Mouse (Mus musculus) CD4-positive, CD25-positive, alpha-beta regulatory T cell, adult 4 months (primary cell): ENCODE results near the gene Tsks. TPM values are rescaled to one million over a fixed set of nuclear protein-coding genes. Genes with fewer than 3 reads are reported as not detected.

Experiments
- ATAC-seq: one replicate; pipeline ENCODE4 v1.8.0; 2017
- polyA plus RNA-seq, 2 experiments: library from polyadenylated mRNA; unstranded; fragments of 100-300 nt; shearing (Covaris generic); gene quantifications; one replicate each; pipeline ENCODE4 v1.2.1; 2017

Tsks gene
- polyA plus RNA-seq, 2 experiments from 2014 or later, result not detected

DNA sequence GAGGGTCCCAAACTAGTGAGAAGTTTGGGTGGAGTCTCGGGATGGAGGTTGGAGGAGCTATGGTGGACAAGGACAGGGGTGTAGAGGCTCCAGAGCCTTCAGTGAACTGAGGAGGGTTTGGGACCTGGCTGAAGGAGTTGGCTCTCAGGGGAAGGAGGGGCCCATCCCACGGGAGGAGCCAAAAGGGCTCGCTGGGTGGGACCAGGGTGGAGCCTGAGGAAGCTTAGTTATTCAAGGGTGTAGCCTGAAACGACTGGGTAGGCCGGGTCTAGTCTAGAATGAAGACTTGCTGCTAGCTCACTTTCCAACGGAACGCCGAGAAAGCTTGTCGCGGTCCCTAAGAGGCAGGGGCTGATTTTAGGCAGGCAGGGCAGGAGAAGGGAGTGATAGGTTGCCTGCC is 9.0 kb downstream of the Tsks start:
- ATAC-seq, result no peak

DNA sequence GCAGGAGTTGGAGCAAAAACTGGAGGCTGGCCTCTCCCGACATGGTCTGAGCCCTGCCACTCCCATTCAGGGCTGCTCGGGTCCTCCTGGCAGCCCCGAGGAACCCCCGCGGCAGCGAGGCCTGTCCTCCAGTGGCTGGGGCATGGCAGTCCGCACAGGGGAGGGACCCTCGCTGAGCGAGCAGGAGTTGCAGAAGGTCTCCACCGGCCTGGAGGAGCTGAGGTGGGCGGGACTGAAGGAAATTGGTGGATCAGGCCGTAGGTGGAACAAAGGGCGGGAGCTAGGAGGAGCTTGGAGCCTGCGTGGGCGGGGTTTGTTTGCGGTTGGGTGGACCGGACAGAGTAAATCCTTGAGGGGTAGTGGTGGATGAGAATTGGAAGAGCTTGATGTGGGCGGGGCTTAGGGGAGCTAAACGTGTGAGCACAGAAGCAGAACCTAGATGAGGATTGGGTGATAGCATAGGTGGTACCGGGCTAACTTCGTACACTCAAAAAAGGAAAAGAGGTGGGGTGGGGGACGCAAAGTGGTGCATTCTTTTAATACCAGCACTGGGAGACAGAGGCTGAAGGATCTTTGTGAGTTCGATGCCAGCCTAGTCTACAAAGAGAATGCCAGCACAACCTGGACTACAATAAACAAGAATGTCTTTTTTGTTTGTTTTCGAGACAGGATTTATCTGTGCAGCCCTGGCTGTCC is 9.8 kb downstream of the Tsks start:
- peak; percentile 70 for ATAC-seq

DNA sequence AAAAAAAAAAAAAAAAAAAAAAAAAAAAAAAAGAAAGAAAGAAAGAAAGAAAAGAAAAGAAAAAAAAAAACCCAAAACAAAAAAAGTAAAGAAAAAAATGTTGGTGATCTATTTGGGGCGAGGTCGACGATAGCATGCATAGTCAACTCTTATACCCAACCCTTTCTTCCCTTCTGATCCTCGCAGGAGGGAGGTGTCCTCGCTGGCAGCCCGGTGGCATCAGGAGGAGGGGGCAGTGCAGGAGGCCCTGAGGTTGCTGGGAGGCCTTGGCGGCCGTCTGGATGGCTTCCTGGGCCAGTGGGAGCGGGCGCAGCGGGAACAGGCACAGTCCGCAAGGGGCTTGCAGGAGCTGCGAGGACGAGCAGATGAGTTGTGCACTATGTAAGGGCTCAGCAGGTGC is 10.6 kb downstream of the Tsks start:
- no peak for ATAC-seq

GRCm38 (mm10) chr7:44954091-44954885 is 11.3 kb downstream of the Tsks start:
- no peak for ATAC-seq

- peak; percentile 58 for ATAC-seq
Observed at GRCm38 (mm10) chr7:44955628-44956027, 12.6 kb downstream of the Tsks start.

DNA sequence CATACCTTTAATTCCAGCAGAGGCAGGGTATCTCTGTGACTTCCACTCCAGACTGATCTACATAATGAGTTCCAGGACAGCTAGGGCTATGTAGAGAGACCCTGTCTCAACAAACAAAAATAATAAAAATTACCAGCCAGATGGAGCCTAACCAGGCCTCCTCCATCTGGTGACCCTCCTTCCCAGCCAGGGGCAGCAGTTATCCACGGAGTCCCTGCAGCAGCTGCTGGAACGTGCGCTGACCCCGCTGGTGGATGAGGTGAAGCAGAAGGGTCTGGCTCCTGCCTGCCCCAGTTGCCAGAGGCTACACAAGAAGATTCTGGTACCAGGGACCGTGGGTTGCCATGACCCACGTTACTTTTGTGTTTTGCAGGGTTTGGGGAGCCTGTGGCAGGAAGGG is 13.3 kb downstream of the Tsks start:
- no peak for ATAC-seq

DNA sequence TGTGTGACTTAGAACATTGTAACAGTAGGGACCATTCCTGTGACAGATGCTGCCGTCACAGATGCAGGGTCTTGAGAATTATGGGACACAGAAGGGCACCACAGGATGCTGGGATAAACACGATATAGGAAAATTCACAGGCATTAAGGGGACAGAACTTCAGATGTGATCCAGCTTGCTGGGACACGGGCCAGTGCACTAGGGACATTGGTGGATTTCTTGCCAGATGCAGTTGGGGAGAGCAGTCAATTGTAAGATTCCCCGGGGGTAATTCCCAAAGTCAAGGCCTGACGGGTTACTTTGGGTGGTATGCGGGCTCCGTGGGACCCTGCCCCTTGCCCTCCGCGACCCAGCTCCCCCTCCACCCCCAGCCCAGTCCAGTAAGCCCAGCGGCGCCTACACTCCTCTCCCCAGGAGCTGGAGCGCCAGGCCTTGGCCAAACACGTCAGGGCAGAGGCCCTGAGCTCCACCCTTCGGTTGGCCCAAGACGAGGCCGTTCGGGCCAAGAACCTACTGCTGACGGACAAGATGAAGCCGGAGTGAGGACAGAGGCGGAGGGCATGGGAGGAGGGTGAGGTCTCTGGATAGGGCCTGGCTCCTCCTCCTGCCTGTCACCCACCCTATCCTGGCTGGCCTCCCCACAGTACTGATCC is 14.3 kb downstream of the Tsks start:
- no peak for ATAC-seq

- ATAC-seq, result peak; percentile 43
Observed at GRCm38 (mm10) chr7:44958208-44958607, 15.2 kb downstream of the Tsks start.

GRCm38 (mm10) chr7:44959281-44959680 is 16.3 kb downstream of the Tsks start:
- ATAC-seq, result no peak

- no peak for ATAC-seq
Observed at GRCm38 (mm10) chr7:44959874-44960511, 17.0 kb downstream of the Tsks start.

DNA sequence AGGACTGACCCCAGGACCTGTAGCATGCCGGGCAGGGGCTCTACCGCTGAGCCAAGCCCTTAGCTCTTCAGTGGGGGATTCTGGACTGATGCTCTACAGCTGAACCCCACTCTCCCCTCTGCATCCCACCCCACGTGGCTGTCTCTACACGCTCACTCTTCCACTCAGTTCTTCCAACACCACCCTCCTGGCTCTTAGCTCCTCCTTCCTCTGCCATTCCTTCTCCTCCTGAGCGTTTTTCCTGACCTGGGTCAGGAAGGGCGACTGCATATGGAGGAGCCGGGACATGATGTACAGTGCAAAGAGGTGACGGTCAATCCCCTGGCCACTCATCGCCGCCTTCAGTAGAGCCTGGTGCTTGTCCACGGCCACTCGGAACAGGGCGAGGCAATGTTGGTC is 17.5 kb downstream of the Tsks start:
- no peak for ATAC-seq

GRCm38 (mm10) chr7:44962337-44962736 is 19.3 kb downstream of the Tsks start:
- no peak for ATAC-seq

GRCm38 (mm10) chr7:44962831-44963230 is 19.8 kb downstream of the Tsks start:
- no peak for ATAC-seq

GRCm38 (mm10) chr7:44964990-44965389 is 22.0 kb downstream of the Tsks start:
- no peak for ATAC-seq

GRCm38 (mm10) chr7:44965975-44966374 is 23.0 kb downstream of the Tsks start:
- ATAC-seq, result no peak

DNA sequence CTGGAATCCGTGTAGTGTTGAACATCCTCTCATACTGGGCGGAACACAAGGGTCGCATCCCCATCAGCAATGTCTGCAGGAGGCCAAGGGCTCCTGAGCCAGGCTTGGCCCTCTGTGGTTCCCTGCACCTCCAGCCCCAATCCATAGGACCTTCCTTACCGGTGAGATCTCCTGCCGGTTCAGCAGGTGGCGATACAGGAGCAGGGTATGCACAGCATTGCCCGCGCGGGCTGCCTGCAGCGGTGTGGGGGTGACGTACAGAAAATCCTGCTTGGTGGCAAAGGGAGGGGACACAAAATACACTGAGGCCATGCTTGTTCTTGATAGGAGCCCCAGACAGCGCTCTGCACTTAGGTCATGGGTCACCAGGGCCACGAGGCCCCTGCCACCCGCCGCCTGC is 23.6 kb downstream of the Tsks start:
- ATAC-seq, result no peak

GRCm38 (mm10) chr7:44970231-44970691 is 27.3 kb downstream of the Tsks start:
- ATAC-seq, result peak; percentile 93

DNA sequence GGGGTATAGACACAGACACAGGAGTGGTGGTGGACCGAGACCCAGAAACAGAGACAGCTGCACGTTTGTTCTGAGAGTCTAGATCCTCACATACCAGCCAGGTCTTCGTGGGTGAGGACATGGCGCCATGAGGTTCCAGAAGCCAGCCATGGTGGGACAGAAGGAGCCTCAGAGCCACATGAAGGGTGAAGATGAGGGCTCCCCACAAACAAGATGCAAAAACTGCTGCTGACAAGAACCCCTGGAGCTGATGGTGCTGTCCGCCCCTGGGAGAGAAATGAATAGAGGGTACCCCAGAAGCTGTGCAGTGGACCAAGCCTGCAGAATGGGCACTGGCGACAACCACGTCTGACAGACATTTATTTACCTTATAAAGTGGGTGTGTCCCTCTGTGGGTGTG is 28.1 kb downstream of the Tsks start:
- ATAC-seq, result no peak

- ATAC-seq, result no peak
Observed at GRCm38 (mm10) chr7:44973415-44974130, 30.6 kb downstream of the Tsks start.

GRCm38 (mm10) chr7:44974383-44975116 is 31.5 kb downstream of the Tsks start, which contains the start of gene Cpt1c:
Gene Cpt1c, minus strand, starts transcription at chr7:44974851.
- no peak for ATAC-seq

GRCm38 (mm10) chr7:44975117-44975419 is 32.1 kb downstream of the Tsks start:
- no peak for ATAC-seq

- no peak for ATAC-seq
Observed at GRCm38 (mm10) chr7:44978300-44978699, 35.3 kb downstream of the Tsks start.
